Mouse (Mus musculus) stomach, adult 2 months (tissue): ENCODE results near the gene Snurf. TPM values are rescaled to one million over a fixed set of nuclear protein-coding genes. Genes with fewer than 3 reads are reported as not detected.

Experiments used
- polyA plus RNA-seq: library from polyadenylated mRNA; depleted of rRNA; stranded (reverse); fragments of >200 nt; gene quantifications from 2 replicates; pipeline ENCODE4 v1.2.3, GENCODE M21; 2012; rRNA removed

Snurf gene
- polyA plus RNA-seq = not detected in 2 replicates

GRCm38 (mm10) chr7:60004606-60005330 is at the start of gene Snurf, which contains the start of gene Gm38393:
Gene Snurf (minus strand): TSS chr7:60005049.
Gene Gm38393 (minus strand): TSS chr7:60005064.

Other genes starting within 250 kb of the Snurf start
- 3.9 and 9.3 TPM in 2 replicates for gene Gm38393, start within 50 bp of the Snurf start, polyA plus RNA-seq
- gene Snrpn, start 135.2 kb upstream of the Snurf start, polyA plus RNA-seq = 9.0 and 16.4 TPM in 2 replicates